Mouse (Mus musculus): ENCODE results near the gene RPS10-NUDT3. TPM values are rescaled to one million over a fixed set of nuclear protein-coding genes. Genes with fewer than 3 reads are reported as not detected.

Gene RPS10-NUDT3
- total RNA-seq, 2 experiments from 2014 or later = not detected

DNA sequence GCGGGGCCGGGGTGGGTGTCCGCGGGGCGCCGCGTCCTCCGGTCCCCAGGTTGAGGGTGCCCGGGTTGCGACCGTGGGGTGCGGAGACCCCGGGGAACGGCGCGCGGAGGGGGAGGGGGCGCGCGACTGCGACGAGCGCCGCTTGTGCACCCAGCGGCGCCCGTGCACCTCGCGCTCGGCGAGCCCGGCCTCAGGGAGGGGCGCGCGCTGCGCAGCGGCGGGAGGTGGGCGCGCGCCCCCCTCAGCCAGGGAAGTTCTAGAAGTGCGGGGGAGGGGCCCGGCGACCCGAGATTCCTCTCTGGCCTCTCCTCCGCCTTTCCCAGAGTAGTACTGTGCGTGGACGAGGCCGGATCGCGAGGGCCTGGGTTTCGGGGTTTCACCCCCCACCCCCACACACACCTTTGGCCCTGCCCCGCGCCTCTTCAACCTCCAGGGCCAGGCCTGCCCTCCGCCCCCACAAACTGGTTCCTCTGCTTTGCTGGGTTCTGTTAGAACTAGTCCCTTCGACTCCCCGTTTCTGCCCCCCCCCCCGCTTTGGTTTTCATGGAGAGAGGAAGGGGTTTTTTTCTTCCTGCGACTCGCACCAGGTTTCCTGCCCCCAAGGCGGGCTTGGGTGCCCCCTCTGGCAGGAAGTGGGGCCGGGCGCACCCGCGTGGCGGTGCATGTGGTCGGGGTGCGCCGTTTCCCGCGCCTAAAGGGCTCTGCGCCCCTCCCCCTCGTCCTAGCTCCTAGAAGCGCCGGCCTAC is 77.7 kb downstream of the RPS10-NUDT3 start:
- DNase-seq = no peak
- intact Hi-C loops (cut with DNase I) = no loop called here

DNA sequence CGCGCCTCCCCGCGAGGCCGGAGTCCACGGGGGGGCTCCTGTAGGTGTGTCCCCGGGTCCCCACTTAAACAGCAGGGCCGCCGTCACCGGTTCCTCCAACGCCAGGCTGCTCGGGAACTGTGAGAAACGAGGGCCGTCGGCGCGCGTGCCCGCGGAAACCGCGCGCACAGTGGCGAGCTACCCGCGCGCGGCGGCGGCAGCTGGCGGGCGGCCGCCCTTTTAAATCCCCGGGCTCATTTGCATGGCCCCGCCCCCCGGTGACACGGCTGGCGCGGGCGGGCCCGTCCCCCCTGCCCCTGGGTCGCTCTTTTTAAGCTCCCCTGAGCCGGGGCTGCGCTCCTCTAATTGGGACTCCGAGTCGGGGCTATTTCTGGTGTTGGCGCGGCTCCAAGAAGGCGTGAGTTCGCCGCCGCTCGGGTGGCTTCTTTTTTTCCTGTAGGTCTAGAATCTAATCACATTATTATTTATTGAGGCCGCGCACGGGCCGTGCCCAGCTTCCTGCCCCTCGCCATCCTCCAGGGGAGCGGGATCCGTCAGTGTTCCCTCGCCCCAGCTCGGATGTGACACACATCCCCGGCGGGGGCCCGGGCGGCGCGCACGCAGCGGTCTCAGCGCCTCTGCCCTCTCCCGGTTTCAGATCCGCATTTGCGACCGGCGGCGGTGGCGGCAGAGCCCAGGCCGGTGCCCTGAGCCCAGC is 78.6 kb downstream of the RPS10-NUDT3 start, which contains the start of gene Hmga1:
Hmga1 (plus strand) TSS at position 183 of the 697 bp plus-strand sequence.
- intact Hi-C loops (cut with DNase I) = no loop called here
- DNase-seq = peak; percentile 87 to 90

DNA sequence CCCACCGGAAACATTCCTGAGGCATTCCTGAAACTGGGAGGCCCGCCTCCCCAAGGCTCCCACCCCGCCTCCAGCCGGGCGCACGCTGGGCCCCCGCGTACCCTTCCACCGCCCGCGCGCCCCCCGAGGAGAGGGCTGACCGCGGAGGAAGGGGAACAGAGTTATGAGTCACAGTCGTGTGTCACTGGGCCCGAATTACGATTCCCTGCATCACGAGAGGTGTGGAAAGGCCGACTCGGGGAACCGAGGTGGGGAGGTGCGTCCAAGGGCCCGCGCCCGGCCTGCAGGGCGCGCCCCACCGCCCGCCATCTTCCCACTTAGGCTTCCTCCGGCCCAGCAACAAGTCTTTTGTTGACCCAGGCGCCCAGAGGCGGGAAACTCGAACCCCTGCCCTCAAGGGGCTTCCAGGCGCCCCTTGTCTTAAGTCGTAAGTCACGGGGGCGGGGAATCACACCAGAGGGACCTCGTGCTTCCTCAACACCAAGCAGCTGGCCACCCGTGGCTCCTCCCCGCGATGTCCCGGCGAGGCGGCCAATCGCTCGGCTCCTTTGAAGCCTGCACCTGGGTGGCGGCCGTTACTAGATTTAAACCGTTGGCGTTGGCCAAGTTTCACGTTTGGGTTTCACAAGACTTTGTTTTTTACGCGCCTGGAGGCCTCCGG is 79.4 kb downstream of the RPS10-NUDT3 start:
- intact Hi-C loops (cut with DNase I) = no loop called here
- DNase-seq = peak; percentile 54 to 61

DNA sequence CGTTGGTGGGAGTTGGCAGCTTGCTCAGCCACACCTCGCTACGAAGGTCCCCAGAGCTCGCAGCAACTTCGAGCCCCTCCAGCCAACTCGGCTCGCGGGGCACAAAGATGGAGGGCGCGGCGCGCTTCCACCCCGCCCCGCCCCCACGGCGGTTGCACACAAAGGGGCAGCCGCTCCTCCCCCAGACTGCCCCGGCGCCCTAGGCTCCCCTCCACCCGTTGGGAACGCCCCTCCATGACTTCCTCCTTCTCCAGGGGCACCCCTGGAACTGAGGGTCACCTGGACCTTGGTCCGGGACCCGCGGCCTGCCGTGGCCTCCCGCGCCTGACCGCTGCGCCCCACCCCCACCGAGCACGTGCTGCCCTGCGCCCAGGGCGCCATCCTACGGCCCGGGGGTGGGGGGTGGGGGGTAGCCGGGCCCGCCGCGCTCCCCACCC is 79.9 kb downstream of the RPS10-NUDT3 start:
- intact Hi-C loops (cut with DNase I) = no loop called here
- DNase-seq = no peak

DNA sequence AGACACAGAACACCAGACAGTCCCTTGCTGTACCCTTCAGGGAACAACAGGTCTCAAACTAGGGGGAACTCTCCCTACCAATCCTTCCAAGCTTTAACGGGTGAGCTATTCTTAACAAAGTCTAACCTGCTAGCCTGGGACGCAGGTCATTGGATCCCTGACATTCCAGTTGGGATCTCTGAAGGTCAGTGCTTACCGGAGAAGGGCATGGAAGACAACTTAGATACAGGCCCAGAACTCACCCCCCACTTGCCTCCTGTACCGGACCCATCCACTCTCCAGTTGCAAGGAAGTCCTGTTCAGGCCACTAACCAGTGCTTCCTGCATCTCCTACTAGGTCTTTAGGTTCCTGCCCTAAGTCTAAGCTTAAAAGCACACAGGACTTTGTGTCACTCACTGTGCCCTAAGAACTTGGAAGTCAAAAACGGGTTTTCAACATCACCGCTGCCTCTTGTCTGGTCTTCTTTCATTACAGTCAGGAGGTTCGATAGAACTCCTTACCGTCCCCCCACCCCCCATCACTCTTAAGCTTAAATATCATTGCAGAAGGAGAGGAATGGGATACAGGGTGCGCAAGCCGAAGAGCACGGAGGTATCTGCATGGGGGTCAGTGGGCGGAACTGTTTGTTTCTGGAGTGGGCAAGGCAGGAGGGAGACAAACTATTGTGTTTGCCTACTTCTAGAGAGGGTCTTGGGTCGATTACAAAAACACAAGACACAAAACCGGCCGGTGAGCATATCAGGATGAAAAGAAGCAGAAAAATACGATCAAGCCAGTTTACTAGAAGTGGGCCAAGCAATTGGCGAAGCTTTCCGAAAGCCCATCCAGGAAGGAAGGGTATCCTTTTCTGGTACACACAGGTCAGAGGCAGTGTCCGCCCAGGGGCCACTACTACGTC is 80.7 kb downstream of the RPS10-NUDT3 start:
- no peak for DNase-seq
- intact Hi-C loops (cut with DNase I) = loop anchor here (1.0 kb wide), 1 partner anchor 20 kb away; no protein-coding TSS in a partner anchor

DNA sequence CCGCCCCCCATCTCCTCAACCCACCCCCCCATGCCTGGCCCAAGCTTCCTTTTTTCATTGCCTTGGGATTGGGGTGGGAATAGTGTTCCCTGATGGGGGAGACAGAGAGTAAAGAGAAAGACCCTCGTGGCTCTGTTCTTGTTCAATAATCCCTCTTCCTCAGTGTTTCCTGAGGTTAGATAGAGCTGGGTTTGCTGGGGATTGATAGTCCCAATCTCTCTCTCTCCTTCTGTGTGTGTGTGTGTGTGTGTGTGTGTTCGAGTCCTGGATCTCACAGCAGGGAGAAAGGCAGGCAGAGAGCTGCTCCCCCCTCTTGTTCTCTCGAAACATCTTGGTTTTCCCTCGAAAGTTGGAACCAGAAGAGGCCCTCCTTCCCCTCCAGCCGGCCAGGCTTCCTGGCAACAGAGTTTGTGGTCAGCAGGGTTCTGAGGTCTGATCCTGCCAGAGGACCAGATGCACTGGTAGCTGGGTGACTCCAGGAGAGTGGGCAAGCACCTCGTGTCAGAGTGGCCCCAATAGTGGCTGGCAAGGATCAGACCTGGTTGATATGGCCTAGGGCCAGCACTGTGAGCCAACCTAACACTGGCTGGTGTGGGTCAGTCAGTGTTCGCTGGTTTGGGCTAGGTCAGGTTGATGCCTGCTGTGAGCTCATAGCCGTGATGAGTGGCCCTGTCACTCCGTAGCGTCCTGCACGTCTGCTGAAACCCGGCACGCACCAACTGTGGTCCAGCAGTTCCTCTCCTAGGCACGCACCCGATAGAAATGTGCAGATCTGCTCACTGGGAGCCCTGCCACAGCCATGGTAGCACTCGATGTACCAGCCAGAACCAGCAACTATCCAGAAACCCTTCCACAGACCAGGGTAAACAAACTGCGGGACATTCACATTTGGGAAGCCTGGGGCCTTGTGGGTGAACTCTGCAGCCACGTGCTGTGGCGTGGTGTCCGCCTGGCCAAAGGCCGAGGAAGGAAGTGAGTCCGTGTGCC is 82.5 kb downstream of the RPS10-NUDT3 start:
- intact Hi-C loops (cut with DNase I) = no loop called here
- DNase-seq = no peak

DNA sequence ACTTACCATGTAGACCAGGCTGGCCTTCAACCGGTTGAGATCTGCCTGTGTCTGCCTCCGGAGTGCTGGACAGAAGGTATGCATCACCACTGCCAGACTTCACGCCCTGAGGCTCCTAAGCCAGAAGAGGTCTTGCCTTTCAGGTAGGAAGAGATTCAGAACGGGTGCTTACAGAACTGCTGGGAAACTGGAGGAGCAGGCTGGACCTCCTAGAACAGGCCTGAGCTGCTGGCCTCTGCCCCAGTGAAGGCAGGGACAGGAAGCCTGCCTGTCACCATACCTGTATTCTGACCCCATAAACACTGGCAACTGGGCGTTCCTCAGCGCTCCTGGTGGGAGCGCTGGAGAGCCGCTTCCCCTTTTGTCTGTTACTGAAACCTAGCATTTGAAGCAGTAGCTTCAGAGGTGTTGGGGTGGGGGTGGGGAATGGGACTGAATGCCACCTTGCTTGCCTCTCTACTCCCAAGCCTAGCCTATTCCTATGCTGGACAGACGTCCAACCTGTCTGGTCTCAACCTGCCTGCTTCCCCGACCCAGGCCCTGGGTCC is 83.6 kb downstream of the RPS10-NUDT3 start:
- intact Hi-C loops (cut with DNase I) = no loop called here
- no peak for DNase-seq

DNA sequence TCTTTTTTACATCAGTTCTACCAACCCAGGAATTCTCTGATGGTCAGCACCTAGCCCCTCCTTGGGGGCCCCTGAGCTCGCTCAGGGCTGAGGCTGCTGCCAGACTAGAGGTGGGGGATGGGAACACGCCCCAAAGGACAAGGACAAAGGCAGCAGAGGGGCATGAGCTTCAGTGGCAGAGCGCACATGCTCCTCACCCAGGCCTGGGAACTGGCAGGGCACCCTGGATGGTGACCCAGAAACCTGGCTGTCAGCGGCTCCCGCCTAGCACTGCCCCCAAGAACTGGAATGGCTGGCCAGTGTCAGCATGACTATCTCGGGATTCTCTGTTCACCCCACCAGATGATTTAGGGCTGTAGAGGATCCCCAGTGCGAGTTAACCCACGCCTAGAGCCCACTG is 85.8 kb downstream of the RPS10-NUDT3 start:
- intact Hi-C loops (cut with DNase I) = no loop called here
- no peak for DNase-seq

DNA sequence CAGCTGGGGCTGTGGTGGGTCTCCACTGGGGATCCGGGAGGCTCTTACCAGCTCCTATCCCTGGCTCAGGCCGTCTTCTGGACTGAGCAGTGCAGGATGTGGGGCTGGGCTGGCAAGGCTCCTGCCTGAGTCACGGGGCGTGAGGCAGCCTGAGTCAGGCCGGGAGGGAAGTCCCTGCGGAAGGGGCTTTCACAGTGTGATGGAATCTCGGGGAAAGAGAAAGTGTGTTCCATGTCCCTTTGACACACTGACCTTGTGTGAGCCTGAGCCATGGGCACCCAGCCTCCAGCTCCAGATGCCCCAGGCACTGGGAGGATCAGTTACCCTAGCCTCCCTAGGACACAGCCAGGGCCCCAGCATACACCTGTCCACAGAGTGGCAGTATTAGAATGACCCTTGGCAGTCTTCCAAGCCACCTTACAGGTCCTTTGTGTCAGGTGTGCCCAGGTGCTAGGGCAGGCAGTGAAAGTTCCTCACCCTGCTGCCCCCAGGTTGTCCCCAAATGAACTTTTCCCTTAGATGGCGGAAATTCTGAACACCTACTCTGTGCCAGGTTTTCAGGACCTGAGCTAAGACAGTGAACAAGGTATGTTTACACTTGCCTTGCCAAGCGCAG is 87.7 kb downstream of the RPS10-NUDT3 start:
- DNase-seq = peak in 1 of 2 experiments; percentile 44
- intact Hi-C loops (cut with DNase I) = no loop called here

DNA sequence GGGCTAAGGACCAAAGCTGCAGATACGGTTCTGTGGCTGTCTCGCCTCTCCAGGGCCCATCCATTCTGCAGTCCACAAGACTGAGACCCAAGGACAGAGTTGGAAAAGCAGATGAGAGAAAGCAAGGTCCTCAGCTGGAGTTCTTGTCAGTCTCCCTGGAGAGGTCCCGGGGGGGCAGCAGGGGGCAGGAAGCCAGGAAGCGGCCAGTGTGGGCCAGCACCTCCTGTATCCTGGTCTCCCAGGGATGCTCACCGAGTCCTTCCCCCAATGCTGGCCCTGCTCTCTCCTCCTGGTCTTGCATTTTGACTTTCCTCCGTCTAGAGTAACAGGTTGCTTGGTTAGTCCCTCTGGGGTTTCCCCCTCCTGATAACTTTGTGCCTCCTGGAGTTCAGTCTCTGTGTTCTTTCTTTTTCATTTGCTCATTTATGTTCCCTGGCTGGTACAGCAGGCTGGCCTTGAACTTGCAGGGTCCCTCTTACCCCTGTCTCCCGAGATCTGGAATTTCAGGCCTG is 88.4 kb downstream of the RPS10-NUDT3 start:
- no peak for DNase-seq
- intact Hi-C loops (cut with DNase I) = no loop called here

DNA sequence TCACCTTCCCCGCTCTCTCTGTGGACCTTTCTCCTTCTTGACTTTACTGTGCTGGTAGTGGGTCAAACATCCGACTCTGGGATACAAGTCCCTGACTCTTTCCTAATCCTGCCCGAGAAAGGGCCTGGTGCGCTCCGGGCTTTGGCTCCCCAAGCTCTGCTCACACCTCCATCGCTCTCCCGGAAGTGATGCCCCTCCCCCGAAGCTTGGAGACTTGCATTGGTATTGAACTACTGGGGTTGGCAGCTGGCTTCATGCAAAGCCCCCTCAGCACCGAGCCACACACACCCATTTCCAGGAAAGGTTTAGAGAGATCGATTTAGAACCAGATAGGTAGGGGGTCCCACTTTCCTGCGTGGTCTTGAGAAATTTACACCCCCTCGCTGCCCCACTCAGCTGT is 89.0 kb downstream of the RPS10-NUDT3 start:
- intact Hi-C loops (cut with DNase I) = no loop called here
- DNase-seq = no peak

DNA sequence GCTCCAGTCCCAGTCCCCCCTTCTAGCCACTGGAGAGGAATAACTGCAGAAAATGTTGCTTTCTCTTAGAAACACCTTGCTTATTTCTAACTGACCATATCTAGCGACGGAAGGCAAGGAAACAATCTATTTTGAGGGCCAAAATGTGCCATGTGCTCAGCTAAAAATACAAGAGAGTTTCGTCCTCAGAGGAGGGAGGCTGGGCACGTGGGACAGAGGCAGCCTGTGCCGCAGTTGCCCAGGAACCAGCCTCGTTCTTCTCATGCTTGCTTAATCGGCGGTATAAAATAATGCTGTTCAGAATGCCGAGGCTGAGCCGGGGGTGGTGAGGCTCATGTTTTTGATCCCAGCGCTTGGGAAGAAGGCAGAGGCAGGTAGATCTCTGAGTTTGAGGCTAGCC is 90.5 kb downstream of the RPS10-NUDT3 start:
- no peak for DNase-seq
- intact Hi-C loops (cut with DNase I) = no loop called here

DNA sequence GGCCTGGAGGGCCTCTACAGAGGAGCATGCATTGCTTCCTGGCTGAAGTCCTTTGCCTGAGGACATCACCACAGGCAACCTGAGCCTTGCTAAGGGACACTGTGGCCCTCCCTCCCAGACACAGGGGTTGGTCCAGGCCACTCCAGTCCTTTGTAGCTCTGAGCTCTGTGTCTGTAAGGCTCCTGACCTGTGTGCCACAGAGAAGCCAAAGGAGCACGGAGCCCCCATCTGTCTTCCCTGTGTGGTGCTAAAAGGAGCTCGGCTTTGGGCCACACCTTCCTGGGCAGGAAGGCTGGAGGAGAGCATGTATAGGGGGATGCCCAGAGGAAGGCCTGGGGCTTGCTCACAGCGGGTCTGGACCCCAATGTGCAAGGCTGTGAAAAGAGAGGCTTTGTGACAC is 93.0 kb downstream of the RPS10-NUDT3 start:
- no peak for DNase-seq
- intact Hi-C loops (cut with DNase I) = no loop called here

DNA sequence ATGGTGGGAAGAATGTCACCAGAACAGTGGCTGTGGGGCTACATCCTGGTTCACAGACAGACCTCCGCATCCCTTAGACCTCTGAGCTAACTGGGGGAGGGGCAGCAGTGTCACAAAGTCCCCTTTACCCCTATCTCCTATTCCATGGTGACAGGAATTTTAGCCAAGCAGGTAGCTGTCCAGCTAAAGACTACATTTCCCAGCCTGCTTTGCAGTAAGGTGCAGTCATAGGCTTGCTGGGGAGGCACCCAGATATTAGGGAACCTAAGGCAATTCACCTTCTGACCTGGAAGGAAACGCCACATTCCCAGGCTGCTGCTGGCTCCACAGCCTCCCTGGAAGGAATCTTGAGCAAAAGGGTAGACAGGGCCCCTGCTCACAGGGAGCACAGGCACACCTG is 93.8 kb downstream of the RPS10-NUDT3 start:
- intact Hi-C loops (cut with DNase I) = no loop called here
- DNase-seq = no peak

DNA sequence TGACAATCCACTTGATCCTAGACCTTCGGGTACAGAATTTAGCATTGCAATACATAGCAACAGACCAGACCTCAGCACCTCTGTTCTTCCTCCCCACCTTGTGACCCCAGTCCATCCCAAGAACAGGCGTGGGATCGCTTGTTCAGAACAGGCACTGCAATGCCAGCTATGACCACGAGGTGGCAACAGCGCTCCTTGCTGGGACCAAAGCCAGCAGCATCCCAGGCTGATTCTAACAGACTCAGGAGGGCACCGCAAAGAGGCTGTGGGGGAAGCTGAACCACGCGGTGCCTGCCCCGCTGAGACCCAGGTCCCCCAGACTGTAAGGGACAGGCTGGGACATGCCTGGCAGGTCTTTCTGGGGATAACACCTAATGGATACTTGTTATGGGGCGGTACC is 100.3 kb downstream of the RPS10-NUDT3 start:
- intact Hi-C loops (cut with DNase I) = loop anchor here (1.0 to 5.0 kb wide), 3 partner anchors 20 to 228 kb away; no protein-coding TSS in a partner anchor
- peak; percentile 92 to 96 for DNase-seq

DNA sequence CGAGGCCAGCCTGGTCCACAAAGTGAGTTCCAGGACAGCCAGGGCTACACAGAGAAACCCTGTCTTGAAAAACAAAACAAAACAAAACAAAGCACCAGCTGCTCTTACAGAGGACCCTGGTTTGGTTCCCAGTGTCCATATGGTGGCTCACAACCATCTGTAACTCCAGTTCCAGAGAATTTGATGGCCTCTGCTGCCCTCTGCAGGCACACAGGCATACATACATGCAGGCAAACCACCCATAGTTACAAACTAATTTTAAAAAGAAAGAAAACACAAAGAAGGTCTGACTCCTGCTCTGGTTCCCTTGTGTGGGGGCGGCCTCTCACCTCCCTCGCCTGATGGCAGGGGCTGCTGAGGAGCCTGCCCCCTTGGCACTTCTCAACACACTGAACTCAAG is 101.7 kb downstream of the RPS10-NUDT3 start:
- no peak for DNase-seq
- intact Hi-C loops (cut with DNase I) = no loop called here

DNA sequence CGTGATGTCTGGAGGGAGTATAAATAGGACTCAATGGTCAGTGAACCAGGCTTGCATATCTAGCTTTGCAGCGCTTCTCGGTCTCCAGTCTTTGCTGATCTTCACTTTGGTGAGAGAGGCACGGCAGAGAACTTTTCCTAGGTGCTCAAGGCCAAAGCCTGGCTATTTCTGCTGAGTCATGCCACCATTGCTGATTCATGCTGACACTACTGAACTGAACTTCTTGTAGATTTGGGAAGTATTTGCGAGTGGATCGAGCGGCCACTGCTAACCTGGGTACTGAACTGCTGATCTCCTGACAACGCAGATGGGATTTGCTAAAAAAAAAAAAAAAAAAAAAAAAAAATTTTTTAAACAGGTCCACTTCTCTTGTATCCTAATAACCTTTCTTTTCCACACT is 102.9 kb downstream of the RPS10-NUDT3 start:
- intact Hi-C loops (cut with DNase I) = no loop called here
- no peak for DNase-seq

Data from heart, postnatal 36 days (tissue).